15 mouse cellular contexts compared by ENCODE assay signal in genomic region chr10:39230634-39231410, GRCm38 (mm10).
A peak's percentile ranks its signal among the peaks of the same experiment; 100 is the strongest.
DNase-seq lines count a peak whose midpoint lies in the region; ATAC-seq and TF ChIP-seq lines count a peak whose summit lies in the region.
"Had no signal": no experiment of that assay in that cellular context is flagged by ENCODE, and none has a peak within 500 bp of the region (broad histone marks: within the 10 kb centered on the region; RNA-seq: fewer than 3 reads in every experiment).

No protein-coding gene starts in this region.

- no peaks in the 10 kb centered on the region for H3K9me3 ChIP-seq in heart, embryonic 10.5 days
- H3K9me3 ChIP-seq in heart, embryonic 12.5 days (replicated peaks): no peaks in the 10 kb centered on the region
- no peaks in the 10 kb centered on the region for H3K9me3 ChIP-seq in liver, embryonic 14.5 days (ENCODE audit: control insufficient read depth, low read length)
- no peaks in the 10 kb centered on the region for H3K9me3 ChIP-seq in intestine, postnatal 0 days (ENCODE audit: control insufficient read depth)

- H3K4me3 ChIP-seq in heart, embryonic 10.5 days: no peak overlapping the region
- H3K4me3 ChIP-seq in heart, embryonic 12.5 days: no peak overlapping the region
- H3K4me3 ChIP-seq in liver, embryonic 14.5 days (ENCODE audit: insufficient read depth in 1 of 2, low read depth in 2 of 2, low read length in 2 of 2): no peak overlapping the region
- no peak overlapping the region for H3K4me3 ChIP-seq in intestine, postnatal 0 days (ENCODE audit: low read depth, low read length)

- H3K36me3 ChIP-seq in heart, embryonic 10.5 days: no peaks in the 10 kb centered on the region
- H3K36me3 ChIP-seq in heart, embryonic 12.5 days: no peaks in the 10 kb centered on the region
- no peaks in the 10 kb centered on the region for H3K36me3 ChIP-seq in liver, embryonic 14.5 days (replicated peaks; ENCODE audit: control insufficient read depth, insufficient read depth, low read depth)
- H3K36me3 ChIP-seq in intestine, postnatal 0 days (ENCODE audit: control insufficient read depth, insufficient read depth): no peaks in the 10 kb centered on the region

- no peak for TF ChIP-seq CTCF in brain, embryonic 14.5 days (IDR thresholded peaks at IDR 0.05; ENCODE audit: borderline replicate concordance, extremely low read depth, insufficient read depth, insufficient read length)
- no peak for TF ChIP-seq CTCF in liver, embryonic 14.5 days (IDR thresholded peaks at IDR 0.05; ENCODE audit: low read depth)
- TF ChIP-seq CTCF in intestine, postnatal 0 days (IDR thresholded peaks at IDR 0.05; ENCODE audit: low read depth): no peak

- TF ChIP-seq EP300 in liver, embryonic 14.5 days (IDR thresholded peaks at IDR 0.05; ENCODE audit: low read depth): peak; percentile 28; the same call in 1 of the 2 replicates

- peak; percentile 66 for DNase-seq in heart, embryonic 10.5 days (ENCODE audit: low spot score)
- DNase-seq in CD4-positive helper T cell, adult 2 months (ENCODE audit: low read depth, low spot score): peak; percentile 20
- DNase-seq in brain, embryonic 14.5 days (ENCODE audit: low read depth): peak; percentile 57
- DNase-seq in liver, embryonic 14.5 days (ENCODE audit: low read depth in 3 of 3, low spot score in 3 of 3): peak in 2 of 3 experiments; percentile 2 to 9
- no peak for DNase-seq in frontal cortex, postnatal 25 days (ENCODE audit: low spot score in 2 of 2)
- DNase-seq in gastrocnemius, postnatal 25 days: no peak
- DNase-seq: cerebellum, adult 9-11 months; heart, adult 18-20 months; heart, postnatal 36 days; kidney, postnatal 14 days; layer of hippocampus, postnatal 36 days; right cerebral cortex, postnatal 14 days; thymus, postnatal 25 days had no signal

- 67% methylated on average over 14 of the region's 14 CpGs for WGBS in heart, embryonic 10.5 days
- WGBS in heart, embryonic 12.5 days: 61% methylated on average over 14 of the region's 14 CpGs
- WGBS in liver, embryonic 14.5 days (ENCODE audit: insufficient replicate concordance): 42% methylated on average over 14 of the region's 14 CpGs
- 77% methylated on average over 14 of the region's 14 CpGs for WGBS in intestine, postnatal 0 days

- no peak overlapping the region for H3K4me2 ChIP-seq in heart, embryonic 12.5 days
- no peak overlapping the region for H3K4me2 ChIP-seq in liver, embryonic 14.5 days (ENCODE audit: low read depth)
- H3K4me2 ChIP-seq in intestine, postnatal 0 days (replicated peaks; ENCODE audit: low read depth): no peak overlapping the region

- no peaks in the 10 kb centered on the region for H3K27me3 ChIP-seq in heart, embryonic 10.5 days (ENCODE audit: insufficient read depth, poor library complexity, severe bottlenecking)
- no peaks in the 10 kb centered on the region for H3K27me3 ChIP-seq in heart, embryonic 12.5 days (replicated peaks)
- no peaks in the 10 kb centered on the region for H3K27me3 ChIP-seq in liver, embryonic 14.5 days (ENCODE audit: control insufficient read depth, insufficient read depth, low read length)
- H3K27me3 ChIP-seq in intestine, postnatal 0 days (replicated peaks; ENCODE audit: control insufficient read depth, insufficient read depth, low read length): no peaks in the 10 kb centered on the region

- H3K9ac ChIP-seq in heart, embryonic 12.5 days: no peak overlapping the region
- no peak overlapping the region for H3K9ac ChIP-seq in liver, embryonic 14.5 days (replicated peaks)
- H3K9ac ChIP-seq in intestine, postnatal 0 days (ENCODE audit: low read depth, low read length): no peak overlapping the region

- no peak for TF ChIP-seq POLR2A in brain, embryonic 14.5 days (IDR thresholded peaks at IDR 0.05; ENCODE audit: borderline replicate concordance, extremely low read depth, insufficient read depth, insufficient read length, poor library complexity, severe bottlenecking)

- ATAC-seq in heart, embryonic 12.5 days (ENCODE audit: insufficient number of reproducible peaks, low FRiP score): no peak
- ATAC-seq in liver, embryonic 14.5 days (ENCODE audit: insufficient read depth): peak; percentile 70
- no peak for ATAC-seq in intestine, postnatal 0 days

- H3K27ac ChIP-seq in heart, embryonic 10.5 days: no peak overlapping the region
- no peak overlapping the region for H3K27ac ChIP-seq in heart, embryonic 12.5 days (ENCODE audit: poor library complexity, severe bottlenecking)
- no peak overlapping the region for H3K27ac ChIP-seq in liver, embryonic 14.5 days
- H3K27ac ChIP-seq in intestine, postnatal 0 days (ENCODE audit: low read depth, low read length): no peak overlapping the region

- H3K4me1 ChIP-seq in heart, embryonic 10.5 days: peaks cover 8% of the 10 kb centered on the region; the same call in 1 of the 2 replicates
- peaks cover 7% of the 10 kb centered on the region for H3K4me1 ChIP-seq in heart, embryonic 12.5 days (replicated peaks)
- peaks cover 3 to 10% of the 10 kb centered on the region in 2 experiments; a peak in 3 of 4 replicates for H3K4me1 ChIP-seq in liver, embryonic 14.5 days (replicated peaks; ENCODE audit: control insufficient read depth in 2 of 2, insufficient read depth in 2 of 2, low read length in 1 of 2)
- no peaks in the 10 kb centered on the region for H3K4me1 ChIP-seq in intestine, postnatal 0 days (replicated peaks; ENCODE audit: control insufficient read depth, insufficient read depth, low read length)

Comparison
In these comparisons a context has a peak if more than half of its experiments do, and no peak if none do; other contexts are left out.
1. DNase-seq: peak in heart, embryonic 10.5 days (single experiment), CD4-positive helper T cell, adult 2 months (single experiment), brain, embryonic 14.5 days (single experiment) and liver, embryonic 14.5 days (2 of 3); none in frontal cortex, postnatal 25 days (0 of 2) and gastrocnemius, postnatal 25 days (single experiment).